Mouse (Mus musculus) heart, embryonic 16.5 days (tissue): ENCODE results near the gene Tnrc18. TPM values are rescaled to one million over a fixed set of nuclear protein-coding genes. Genes with fewer than 3 reads are reported as not detected.
"Not testable (repeated sequence)": the region's sequence is repeated elsewhere in the genome, so short reads cannot be mapped to it uniquely, and the experiment has no call there.

Source experiments
- ATAC-seq: fragments of 200-750 bp; cut with Nextera tagmentation; replicated peaks from 2 replicates; pipeline ENCODE4 v1.8.0; 2017; ENCODE audit warnings: moderate number of reproducible peaks; ENCODE audit not compliant: insufficient read depth, low FRiP score; ENCODE audit errors: extremely low read depth
- H3K27ac ChIP-seq: fragments of 300-500 bp; sonication (generic); 2 replicates; pipeline ENCODE4 v1.5.1; 2014; ENCODE audit warnings: mild to moderate bottlenecking, low read length, control low read depth, moderate library complexity
- H3K27me3 ChIP-seq: fragments of 300-500 bp; sonication (generic); 2 replicates; pipeline ENCODE4 v1.6.1; 2014; ENCODE audit warnings: low read length, mixed read lengths; ENCODE audit not compliant: control insufficient read depth, insufficient read depth
- H3K36me3 ChIP-seq: fragments of 300-500 bp; sonication (generic); 2 replicates; pipeline ENCODE4 v1.6.1; 2014; ENCODE audit not compliant: control insufficient read depth, insufficient read depth
- H3K4me1 ChIP-seq: fragments of 300-500 bp; sonication (generic); 2 replicates; pipeline ENCODE4 v1.6.1; 2014; ENCODE audit warnings: low read length, mixed read lengths; ENCODE audit not compliant: control insufficient read depth, insufficient read depth
- H3K4me2 ChIP-seq: fragments of 300-500 bp; sonication (generic); 2 replicates; pipeline ENCODE4 v1.6.1; 2014; ENCODE audit warnings: low read depth, mild to moderate bottlenecking, control low read depth, low read length
- H3K4me3 ChIP-seq: fragments of 300-500 bp; sonication (generic); 2 replicates; pipeline ENCODE4 v1.5.1; 2014; ENCODE audit warnings: mild to moderate bottlenecking, control low read depth, low read length
- H3K9ac ChIP-seq: fragments of 300-500 bp; sonication (generic); 2 replicates; pipeline ENCODE4 v1.6.1; 2014; ENCODE audit warnings: low read length, control low read depth
- H3K9me3 ChIP-seq: fragments of 300-500 bp; sonication (generic); replicated peaks from 2 replicates; pipeline ENCODE4 v1.6.1; 2016; ENCODE audit warnings: low read length; ENCODE audit not compliant: control insufficient read depth
- WGBS: fragments of 180-500 bp; shearing (Covaris S2); extraction: QIAGEN DNeasy Blood & Tissue Kit; methylation state at CpG from one replicate; pipeline ENCODE4 v1.1.7; 2014; 5-methylcytosine and 5-hydroxymethylcytosine counted together
- polyA plus RNA-seq: library from polyadenylated mRNA; unstranded; fragments of >200 nt; fragmentation: Nextera tagmentation; extraction: Ambion mirVana; gene quantifications from 2 replicates; pipeline ENCODE4 v1.2.1, GENCODE M21; 2015

Gene Tnrc18
- polyA plus RNA-seq, 1 experiment from 2014 or later: 17.6 TPM

GRCm38 (mm10) chr5:142848911-142849310, 31.4 kb upstream of the Tnrc18 start:
- Histone ChIP-seq H3K4me3 (no peak overlapping the region), H3K9ac (no peak overlapping the region), H3K36me3 (no peaks in the 10 kb centered on the region), H3K4me2 (no peak overlapping the region), H3K27me3 (no peaks in the 10 kb centered on the region), H3K4me1 (no peaks in the 10 kb centered on the region), H3K27ac (no peak overlapping the region), H3K9me3 (no peaks in the 10 kb centered on the region)
- 83% methylated on average over 7 of the region's 7 CpGs for WGBS
- no peak for ATAC-seq

- Histone ChIP-seq H3K4me3 (no peak overlapping the region), H3K4me1 (no peaks in the 10 kb centered on the region)
Measured at GRCm38 (mm10) chr5:142848149-142848548, 30.7 kb upstream of the Tnrc18 start.

GRCm38 (mm10) chr5:142844467-142844866, 27.0 kb upstream of the Tnrc18 start:
- H3K4me1 ChIP-seq: peaks cover 11% of the 10 kb centered on the region
- no peak overlapping the region for H3K4me3 ChIP-seq
- H3K27me3 ChIP-seq: no peaks in the 10 kb centered on the region
- H3K9ac ChIP-seq: no peak overlapping the region
- no peak overlapping the region for H3K4me2 ChIP-seq
- no peak for ATAC-seq
- no peaks in the 10 kb centered on the region for H3K9me3 ChIP-seq
- no peak overlapping the region for H3K27ac ChIP-seq
- 54% methylated on average over 8 of the region's 8 CpGs for WGBS
- no peaks in the 10 kb centered on the region for H3K36me3 ChIP-seq

More at GRCm38 (mm10) chr5:142848149-142848548, 30.7 kb upstream of the Tnrc18 start:
- Histone ChIP-seq H3K36me3 (no peaks in the 10 kb centered on the region), H3K27ac (no peak overlapping the region), H3K9ac (no peak overlapping the region), H3K27me3 (no peaks in the 10 kb centered on the region), H3K4me2 (no peak overlapping the region), H3K9me3 (no peaks in the 10 kb centered on the region)
- ATAC-seq: no peak
- WGBS: 49% methylated on average over 3 of the region's 3 CpGs

- Histone ChIP-seq H3K4me3 (no peak overlapping the region), H3K9ac (no peak overlapping the region), H3K4me2 (no peak overlapping the region), H3K9me3 (no peaks in the 10 kb centered on the region), H3K36me3 (no peaks in the 10 kb centered on the region), H3K27ac (no peak overlapping the region), H3K4me1 (peaks cover 11% of the 10 kb centered on the region), H3K27me3 (no peaks in the 10 kb centered on the region)
- no peak for ATAC-seq
- WGBS: 33% methylated on average over 7 of the region's 7 CpGs
Measured at GRCm38 (mm10) chr5:142842137-142842642, 24.7 kb upstream of the Tnrc18 start.

DNA sequence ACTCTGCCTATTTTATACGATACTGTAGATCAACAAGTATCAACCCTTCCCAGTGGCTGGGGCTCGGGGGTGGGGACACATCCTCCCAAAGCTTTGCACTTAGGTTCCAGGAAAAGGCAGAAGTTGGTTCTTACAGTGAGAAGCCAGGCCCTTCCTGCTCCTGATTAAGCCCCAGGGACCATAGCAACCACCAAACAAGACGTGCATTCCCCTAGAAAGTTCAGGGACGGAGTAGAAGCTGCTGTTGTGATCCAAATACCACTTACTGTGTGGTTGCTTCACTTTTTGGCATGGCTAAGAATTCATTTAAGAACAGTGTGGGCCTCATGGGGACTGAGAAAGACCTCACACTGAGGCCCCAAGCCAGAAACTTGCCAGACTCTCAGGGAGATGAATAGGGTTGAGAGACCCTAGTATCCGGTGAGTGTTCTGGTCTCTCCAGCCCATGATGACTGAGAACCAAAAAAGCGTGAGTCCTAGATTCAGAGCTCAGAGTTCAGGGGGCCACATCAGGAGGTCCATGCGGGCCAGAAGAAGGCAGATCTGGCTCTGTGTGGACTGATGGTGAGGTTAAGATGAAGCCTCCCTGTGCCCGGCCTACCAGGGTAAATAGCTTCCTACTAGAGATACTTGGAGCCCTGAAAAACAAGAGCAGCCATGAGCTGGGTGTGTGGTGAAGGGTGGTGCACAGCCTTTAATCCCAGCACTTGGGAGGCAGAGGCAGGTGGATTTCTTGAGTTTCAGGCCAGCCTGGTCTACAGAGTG, 24.1 kb upstream of the Tnrc18 start:
- Histone ChIP-seq H3K27me3 (no peaks in the 10 kb centered on the region), H3K9ac (no peak overlapping the region; the same call in 1 of the 2 replicates), H3K9me3 (no peaks in the 10 kb centered on the region), H3K36me3 (no peaks in the 10 kb centered on the region), H3K27ac (peak overlapping the region; percentile 55; the same call in 1 of the 2 replicates), H3K4me3 (no peak overlapping the region), H3K4me1 (peaks cover 11% of the 10 kb centered on the region), H3K4me2 (no peak overlapping the region)
- 57% methylated on average over 8 of the region's 8 CpGs for WGBS
- peak; percentile 28 for ATAC-seq

- not testable (repeated sequence) for H3K9ac ChIP-seq, ATAC-seq, H3K27me3 ChIP-seq, H3K36me3 ChIP-seq, H3K9me3 ChIP-seq, H3K4me2 ChIP-seq, H3K4me3 ChIP-seq, H3K27ac ChIP-seq
- 88% methylated on average over 2 of the region's 2 CpGs for WGBS
- peaks cover 11% of the 10 kb centered on the region for H3K4me1 ChIP-seq
Measured at GRCm38 (mm10) chr5:142837427-142837826, 20.0 kb upstream of the Tnrc18 start.

GRCm38 (mm10) chr5:142836891-142837290, 19.4 kb upstream of the Tnrc18 start:
- no peak overlapping the region for H3K9ac ChIP-seq
- no peak overlapping the region for H3K27ac ChIP-seq
- no peaks in the 10 kb centered on the region for H3K27me3 ChIP-seq
- H3K36me3 ChIP-seq: no peaks in the 10 kb centered on the region
- peaks cover 11% of the 10 kb centered on the region for H3K4me1 ChIP-seq
- H3K4me2 ChIP-seq: no peak overlapping the region
- no peaks in the 10 kb centered on the region; the same call in 1 of the 2 replicates for H3K9me3 ChIP-seq
- H3K4me3 ChIP-seq: no peak overlapping the region
- no peak for ATAC-seq
- WGBS: 66% methylated on average over 6 of the region's 6 CpGs

- no peak for ATAC-seq
- no peak overlapping the region for H3K4me2 ChIP-seq
- H3K27me3 ChIP-seq: no peaks in the 10 kb centered on the region
- no peak overlapping the region for H3K27ac ChIP-seq
- H3K4me3 ChIP-seq: no peak overlapping the region
- H3K4me1 ChIP-seq: no peaks in the 10 kb centered on the region
- no peaks in the 10 kb centered on the region; the same call in 1 of the 2 replicates for H3K9me3 ChIP-seq
- 67% methylated on average over 8 of the region's 8 CpGs for WGBS
- H3K9ac ChIP-seq: no peak overlapping the region
- no peaks in the 10 kb centered on the region for H3K36me3 ChIP-seq
Measured at GRCm38 (mm10) chr5:142833646-142834438, 16.4 kb upstream of the Tnrc18 start.

DNA sequence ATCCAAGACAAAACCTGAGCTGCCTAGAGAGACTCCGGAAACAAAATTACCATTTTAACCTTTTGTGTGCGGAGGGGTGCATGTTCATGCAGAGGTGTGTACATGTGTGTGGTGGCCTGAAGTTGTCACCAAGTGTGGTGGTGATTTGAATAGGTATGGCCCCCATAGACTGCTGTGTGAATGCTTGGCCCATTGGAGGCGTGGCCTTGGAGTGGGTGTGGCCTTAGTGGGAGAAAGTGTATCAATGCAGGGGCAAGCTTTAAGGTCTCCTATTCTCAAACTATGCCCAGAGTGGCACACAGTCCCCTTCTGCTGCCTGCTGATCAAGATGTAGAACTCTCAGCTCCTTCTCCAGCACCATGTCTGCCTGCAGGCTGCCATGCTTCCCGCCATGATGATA, 8.7 kb upstream of the Tnrc18 start:
- Histone ChIP-seq H3K9ac (no peak overlapping the region), H3K4me3 (no peak overlapping the region), H3K4me2 (no peak overlapping the region), H3K36me3 (no peaks in the 10 kb centered on the region), H3K27ac (no peak overlapping the region), H3K27me3 (no peaks in the 10 kb centered on the region), H3K9me3 (no peaks in the 10 kb centered on the region), H3K4me1 (peaks cover 18% of the 10 kb centered on the region)
- ATAC-seq: no peak
- 88% methylated on average over 4 of the region's 4 CpGs for WGBS
